Mouse (Mus musculus) stomach, postnatal 0 days (tissue): Measurements from ENCODE around the gene Aatf. TPM values are rescaled to one million over a fixed set of nuclear protein-coding genes. Genes with fewer than 3 reads are reported as not detected.

ENCODE experiments used
- ATAC-seq: fragments of 200-750 bp; cut with Nextera tagmentation; 2 replicates; pipeline ENCODE4 v1.8.0; 2017; ENCODE audit not compliant: low FRiP score, low TSS enrichment
- DNase-seq: peaks from one replicate; pipeline ENCODE4 v3.0.0-alpha.2; 2016; ENCODE audit warnings: low spot score
- H3K27ac ChIP-seq: fragments of 300-500 bp; sonication (generic); replicated peaks from 2 replicates; pipeline ENCODE4 v1.5.1; 2014; ENCODE audit warnings: mild to moderate bottlenecking, control low read depth
- H3K27me3 ChIP-seq: fragments of 300-500 bp; sonication (generic); 2 replicates; pipeline ENCODE4 v1.6.1; 2014; ENCODE audit warnings: low read length; ENCODE audit not compliant: control insufficient read depth, insufficient read depth
- H3K36me3 ChIP-seq: fragments of 300-500 bp; sonication (generic); 2 replicates; pipeline ENCODE4 v1.6.1; 2014; ENCODE audit warnings: low read length, mixed read lengths; ENCODE audit not compliant: control insufficient read depth, insufficient read depth
- H3K4me1 ChIP-seq: fragments of 300-500 bp; sonication (generic); replicated peaks from 2 replicates; pipeline ENCODE4 v1.6.1; 2014; ENCODE audit warnings: antibody characterized with exemption; ENCODE audit not compliant: control insufficient read depth, insufficient read depth
- H3K4me2 ChIP-seq: fragments of 300-500 bp; sonication (generic); replicated peaks from 2 replicates; pipeline ENCODE4 v1.6.1; 2014; ENCODE audit warnings: low read depth, mild to moderate bottlenecking, control low read depth, moderate library complexity
- H3K4me3 ChIP-seq: fragments of 300-500 bp; sonication (generic); 2 replicates; pipeline ENCODE4 v1.5.1; 2014; ENCODE audit warnings: low read depth, low read length, control low read depth
- H3K9ac ChIP-seq: fragments of 300-500 bp; sonication (generic); 2 replicates; pipeline ENCODE4 v1.6.1; 2014; ENCODE audit warnings: mild to moderate bottlenecking, low read length, control low read depth, mixed read lengths
- H3K9me3 ChIP-seq: fragments of 300-500 bp; sonication (generic); 2 replicates; pipeline ENCODE4 v1.6.1; 2016; ENCODE audit warnings: low read length; ENCODE audit not compliant: control insufficient read depth
- CTCF ChIP-seq: IDR thresholded peaks from 2 replicates; pipeline ENCODE4 v1.5.1; 2016; ENCODE audit warnings: antibody characterized with exemption, low read depth, mild to moderate bottlenecking, moderate library complexity
- EP300 ChIP-seq: optimal IDR thresholded peaks from 2 replicates; pipeline ENCODE3; 2016; ENCODE audit warnings: antibody characterized with exemption
- WGBS: fragments of 180-500 bp; shearing (Covaris S2); extraction: QIAGEN DNeasy Blood & Tissue Kit; methylation state at CpG from one replicate; pipeline ENCODE4 v1.1.7; 2014; 5-methylcytosine and 5-hydroxymethylcytosine counted together
- polyA plus RNA-seq: library from polyadenylated mRNA; unstranded; fragments of >200 nt; fragmentation: Nextera tagmentation; extraction: Ambion mirVana; gene quantifications from 2 replicates; pipeline ENCODE4 v1.2.1, GENCODE M21; 2015

Gene Aatf
- polyA plus RNA-seq, 1 experiment from 2014 or later: 24.8 TPM

GRCm38 (mm10) chr11:84476641-84477040, 36.7 kb downstream of the Aatf start:
- WGBS: 91% methylated on average over 2 of the region's 2 CpGs
- TF ChIP-seq CTCF: no peak
- no peak for TF ChIP-seq EP300

DNA sequence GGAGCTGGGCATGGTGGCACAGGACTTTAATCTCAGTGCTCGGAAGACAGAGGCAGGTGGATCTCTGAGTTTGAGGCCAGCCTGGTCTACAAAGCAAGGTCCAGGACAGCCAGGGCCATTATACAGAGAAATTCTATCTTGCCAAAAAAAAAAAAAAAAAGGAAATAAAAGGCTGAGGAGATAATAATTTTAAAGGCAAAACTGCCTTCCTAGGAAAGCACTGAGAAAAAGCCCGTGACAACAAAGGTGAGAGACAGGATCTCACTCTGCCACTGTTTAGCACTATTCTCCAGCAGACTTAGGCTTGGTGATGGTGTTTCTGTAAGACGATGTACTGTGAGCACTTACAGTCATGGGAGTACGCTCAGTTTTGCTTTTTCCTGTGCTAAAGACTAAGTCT, 37.3 kb downstream of the Aatf start:
- 92% methylated on average over 4 of the region's 4 CpGs for WGBS

More at GRCm38 (mm10) chr11:84476641-84477040, 36.7 kb downstream of the Aatf start:
- no peak for DNase-seq
- Histone ChIP-seq H3K27ac (no peak overlapping the region), H3K9ac (no peak overlapping the region), H3K4me3 (no peak overlapping the region), H3K4me2 (no peak overlapping the region), H3K27me3 (no peaks in the 10 kb centered on the region), H3K36me3 (no peaks in the 10 kb centered on the region), H3K4me1 (no peaks in the 10 kb centered on the region), H3K9me3 (no peaks in the 10 kb centered on the region)
- ATAC-seq: no peak

GRCm38 (mm10) chr11:84473093-84473667, 40.1 kb downstream of the Aatf start:
- no peak overlapping the region for H3K27ac ChIP-seq
- ATAC-seq (no peak), DNase-seq (no peak)
- H3K36me3 ChIP-seq: peaks cover 5% of the 10 kb centered on the region
- no peak overlapping the region for H3K4me2 ChIP-seq
- no peak for TF ChIP-seq CTCF
- TF ChIP-seq EP300: no peak
- no peaks in the 10 kb centered on the region for H3K9me3 ChIP-seq
- no peaks in the 10 kb centered on the region for H3K4me1 ChIP-seq
- no peak overlapping the region for H3K9ac ChIP-seq
- H3K4me3 ChIP-seq: no peak overlapping the region
- WGBS: 71% methylated on average over 4 of the region's 4 CpGs
- no peaks in the 10 kb centered on the region for H3K27me3 ChIP-seq

More for the DNA sequence above, 37.3 kb downstream of the Aatf start:
- no peaks in the 10 kb centered on the region for H3K27me3 ChIP-seq
- no peaks in the 10 kb centered on the region for H3K9me3 ChIP-seq
- H3K36me3 ChIP-seq: no peaks in the 10 kb centered on the region
- no peak overlapping the region for H3K27ac ChIP-seq
- no peak overlapping the region for H3K4me2 ChIP-seq
- DNase-seq: no peak
- H3K4me3 ChIP-seq: no peak overlapping the region
- no peak for ATAC-seq
- TF ChIP-seq CTCF: no peak
- no peak for TF ChIP-seq EP300
- no peak overlapping the region for H3K9ac ChIP-seq
- H3K4me1 ChIP-seq: no peaks in the 10 kb centered on the region

DNA sequence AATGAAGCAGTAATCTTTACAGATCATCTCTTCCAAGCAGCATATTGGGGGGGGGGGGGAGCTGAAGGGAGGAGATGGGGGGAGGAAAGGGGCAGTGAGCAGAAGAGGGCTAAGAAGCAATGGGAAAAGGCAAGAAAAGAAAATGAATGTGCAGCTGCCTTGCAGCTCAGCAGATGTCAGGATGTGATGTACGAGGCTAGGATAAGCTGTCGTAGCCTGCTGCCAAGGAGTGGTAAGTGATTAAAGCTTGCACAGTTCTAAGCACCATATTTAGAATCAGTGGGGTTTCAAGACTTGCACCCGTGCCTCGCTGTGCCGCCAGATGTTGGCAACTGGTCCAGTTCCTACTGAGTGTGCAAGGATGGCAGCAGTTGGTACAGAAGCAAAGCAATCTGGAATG, 48.8 kb downstream of the Aatf start:
- ATAC-seq (no peak), DNase-seq (no peak)
- H3K9ac ChIP-seq: no peak overlapping the region

DNA sequence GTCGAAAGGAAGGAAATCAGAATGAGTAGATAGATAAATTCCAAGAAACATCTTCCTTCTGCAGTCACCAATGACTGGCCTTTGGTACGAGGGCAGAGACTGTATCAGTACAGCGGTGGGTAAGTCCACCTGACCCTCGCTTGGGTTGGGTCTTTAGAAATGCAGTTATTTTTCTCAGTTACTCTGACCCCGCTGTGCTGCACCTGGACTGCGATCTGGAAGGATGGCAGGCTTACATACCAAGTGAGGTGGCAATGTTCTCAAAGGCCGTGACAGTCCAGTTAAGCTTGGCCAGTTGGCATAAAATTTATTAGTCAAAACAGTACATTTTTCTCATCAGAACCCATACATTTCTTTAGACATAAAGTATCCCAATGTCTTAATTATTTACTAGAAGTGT, 59.4 kb downstream of the Aatf start:
- TF ChIP-seq EP300: no peak
- H3K4me2 ChIP-seq: no peak overlapping the region
- no peak overlapping the region for H3K4me3 ChIP-seq
- no peak overlapping the region for H3K27ac ChIP-seq
- 92% methylated on average over 7 of the region's 7 CpGs for WGBS
- H3K9ac ChIP-seq: no peak overlapping the region
- DNase-seq (no peak), ATAC-seq (no peak)
- H3K36me3 ChIP-seq: no peaks in the 10 kb centered on the region
- H3K27me3 ChIP-seq: no peaks in the 10 kb centered on the region
- no peaks in the 10 kb centered on the region for H3K9me3 ChIP-seq
- no peaks in the 10 kb centered on the region for H3K4me1 ChIP-seq

More for the DNA sequence above, 48.8 kb downstream of the Aatf start:
- 56% methylated on average over 5 of the region's 5 CpGs for WGBS
- Histone ChIP-seq H3K4me1 (no peaks in the 10 kb centered on the region), H3K4me3 (no peak overlapping the region), H3K36me3 (no peaks in the 10 kb centered on the region), H3K4me2 (no peak overlapping the region), H3K27me3 (no peaks in the 10 kb centered on the region), H3K27ac (no peak overlapping the region), H3K9me3 (no peaks in the 10 kb centered on the region)
- TF ChIP-seq EP300 (no peak), CTCF (no peak)

DNA sequence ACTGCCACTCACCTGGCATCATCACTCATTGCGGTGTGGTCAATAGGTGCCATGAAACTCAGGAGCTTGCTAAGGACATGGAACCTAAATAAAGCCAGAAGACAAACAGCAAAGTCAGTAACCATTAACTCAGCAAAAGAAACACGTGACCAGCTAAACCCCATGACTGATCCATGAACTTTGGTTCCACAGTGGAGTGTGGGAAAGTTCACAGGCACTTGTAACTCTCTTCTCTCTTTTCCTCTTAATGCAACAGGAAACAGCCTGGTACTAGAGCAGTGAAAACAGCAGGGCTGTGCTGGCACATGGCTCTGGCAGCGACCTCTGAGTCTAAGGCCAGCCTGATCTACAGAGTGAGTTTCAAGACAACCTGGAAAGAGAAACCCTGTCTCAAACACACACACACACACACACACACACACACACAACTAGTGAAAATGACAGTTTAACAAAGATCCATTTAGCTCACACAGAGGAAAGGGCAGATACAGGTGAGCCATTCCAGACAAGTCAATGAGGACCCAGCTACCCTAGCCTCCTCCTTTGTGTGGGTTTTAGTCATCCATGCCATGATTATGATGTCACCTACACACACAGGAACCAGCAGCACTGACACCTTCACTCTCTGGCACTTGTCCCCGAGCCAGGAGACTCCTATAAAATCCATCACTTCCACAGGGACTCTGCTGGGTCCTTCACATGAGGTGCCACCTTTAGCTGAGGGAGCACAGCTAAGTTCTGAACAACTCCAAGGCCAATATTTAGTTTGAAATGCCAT, 70.6 kb downstream of the Aatf start:
- Histone ChIP-seq H3K27ac (peak overlapping the region; percentile 5; the same call in 1 of the 2 replicates), H3K27me3 (no peaks in the 10 kb centered on the region), H3K36me3 (no peaks in the 10 kb centered on the region), H3K4me3 (no peak overlapping the region), H3K9ac (no peak overlapping the region), H3K4me2 (no peak overlapping the region), H3K4me1 (no peaks in the 10 kb centered on the region), H3K9me3 (no peaks in the 10 kb centered on the region)
- TF ChIP-seq EP300: no peak
- TF ChIP-seq CTCF: no peak
- WGBS: 68% methylated on average over 4 of the region's 4 CpGs
- ATAC-seq (peak; percentile 96), DNase-seq (peak; percentile 63)
